Comparison of ENCODE assay signal across 15 mouse cellular contexts in genomic region chr16:44612676-44613075, GRCm38 (mm10). TPM values are rescaled to one million over a fixed set of nuclear protein-coding genes. Genes with fewer than 3 reads are reported as not detected.
DNase-seq lines count a peak whose midpoint lies in the region; ATAC-seq and TF ChIP-seq lines count a peak whose summit lies in the region.
"Had no signal": no experiment of that assay in that cellular context is flagged by ENCODE, and none has a peak within 500 bp of the region (broad histone marks: within the 10 kb centered on the region; RNA-seq: fewer than 3 reads in every experiment).

No protein-coding gene starts in this region.

- H3K27ac ChIP-seq in layer of hippocampus, adult 2 months = no peak overlapping the region
- 0 out of 2 replicates have a peak overlapping the region, but pooled peaks have one; percentile 11 for H3K27ac ChIP-seq in embryonic facial prominence, embryonic 15.5 days (replicated peaks)
- peak overlapping the region; percentile 77 for H3K27ac ChIP-seq in limb, embryonic 10.5 days
- H3K27ac ChIP-seq: heart, embryonic 15.5 days; liver, embryonic 12.5 days had no signal

- WGBS in embryonic facial prominence, embryonic 15.5 days = 58% methylated on average over 5 of the region's 5 CpGs
- WGBS in limb, embryonic 10.5 days = 76% methylated on average over 5 of the region's 5 CpGs

- H3K4me1 ChIP-seq in embryonic facial prominence, embryonic 15.5 days = peaks cover 49% of the 10 kb centered on the region
- peaks cover 57% of the 10 kb centered on the region for H3K4me1 ChIP-seq in limb, embryonic 10.5 days
- H3K4me1 ChIP-seq: liver, embryonic 12.5 days had no signal

- DNase-seq in layer of hippocampus, adult 2 months (ENCODE audit: low spot score in 2 of 2) = peak; percentile 38 to 51
- no peak for DNase-seq in layer of hippocampus, postnatal 36 days
- DNase-seq in cerebellum, adult 18-20 months = peak; percentile 83 to 90
- no peak for DNase-seq in limb, embryonic 10.5 days (ENCODE audit: low spot score)
- DNase-seq in ovary, postnatal 36 days (ENCODE audit: low spot score) = no peak
- DNase-seq in heart, adult 8-10 months (ENCODE audit: low spot score) = no peak
- no peak for DNase-seq in right cerebral cortex, postnatal 25 days
- DNase-seq: adrenal gland, adult 8-10 months; kidney, adult 11 months; lung, postnatal 36 days had no signal

- H3K4me2 ChIP-seq in embryonic facial prominence, embryonic 15.5 days (replicated peaks) = no peak overlapping the region
- H3K4me2 ChIP-seq: heart, embryonic 15.5 days; liver, embryonic 12.5 days had no signal

- H3K36me3 ChIP-seq in embryonic facial prominence, embryonic 15.5 days = no peaks in the 10 kb centered on the region
- H3K36me3 ChIP-seq in limb, embryonic 10.5 days = no peaks in the 10 kb centered on the region
- H3K36me3 ChIP-seq: heart, embryonic 15.5 days; liver, embryonic 12.5 days had no signal

- no peak for ATAC-seq in embryonic facial prominence, embryonic 15.5 days (ENCODE audit: insufficient number of reproducible peaks, low FRiP score, low TSS enrichment, low read depth)
- ATAC-seq: liver, embryonic 12.5 days had no signal

- H3K4me3 ChIP-seq in layer of hippocampus, adult 2 months = no peak overlapping the region
- no peak overlapping the region for H3K4me3 ChIP-seq in embryonic facial prominence, embryonic 15.5 days (replicated peaks)
- H3K4me3 ChIP-seq in limb, embryonic 10.5 days = no peak overlapping the region
- H3K4me3 ChIP-seq: heart, embryonic 15.5 days; liver, embryonic 12.5 days; myocyte had no signal

- no peak for TF ChIP-seq CTCF in layer of hippocampus, adult 2 months (conservative IDR thresholded peaks at IDR 0.05)

- no peaks in the 10 kb centered on the region for H3K9me3 ChIP-seq in embryonic facial prominence, embryonic 15.5 days (replicated peaks)
- H3K9me3 ChIP-seq in limb, embryonic 10.5 days (replicated peaks) = no peaks in the 10 kb centered on the region
- H3K9me3 ChIP-seq: heart, embryonic 15.5 days; liver, embryonic 12.5 days had no signal

- no peaks in the 10 kb centered on the region for H3K27me3 ChIP-seq in embryonic facial prominence, embryonic 15.5 days
- H3K27me3 ChIP-seq in limb, embryonic 10.5 days (ENCODE audit: low read depth, poor library complexity, severe bottlenecking) = no peaks in the 10 kb centered on the region
- H3K27me3 ChIP-seq: heart, embryonic 15.5 days; liver, embryonic 12.5 days had no signal

- H3K9ac ChIP-seq in embryonic facial prominence, embryonic 15.5 days = no peak overlapping the region
- H3K9ac ChIP-seq: heart, embryonic 15.5 days; liver, embryonic 12.5 days had no signal

RNA-seq across cellular contexts. Expression of gene Boc, which starts 54.0 kb away (rescaled TPM):
- 10 to 100 TPM in 1 of 2 experiments, 1 to 10 TPM in 1; 9.7 to 12.1 TPM for total RNA-seq in layer of hippocampus, adult 2 months (2021)
- 10 to 100 TPM in 1 of 2 experiments, 1 to 10 TPM in 1; 9.8 to 10.1 TPM for total RNA-seq in layer of hippocampus, postnatal 36 days (2021)
- polyA plus RNA-seq in embryonic facial prominence, embryonic 15.5 days (2015; fragmentation: Nextera tagmentation; extraction: Ambion mirVana) = 42.3 and 49.1 TPM in 2 replicates
- polyA plus RNA-seq in limb, embryonic 10.5 days (2016; fragmentation: Nextera tagmentation; extraction: Ambion mirVana) = 20.0 and 38.3 TPM in 2 replicates
- 1 to 10 TPM; 3.5 to 4.0 (median 3.8) TPM for total RNA-seq in heart, adult 8-10 months (2022)
- total RNA-seq: common myeloid progenitor, adult 5-6 weeks had no signal

Comparison
In these comparisons a context has a peak if more than half of its experiments do, and no peak if none do; other contexts are left out.
1. DNase-seq: peak in layer of hippocampus, adult 2 months (2 of 2) and cerebellum, adult 18-20 months (2 of 2); none in layer of hippocampus, postnatal 36 days (0 of 2), limb, embryonic 10.5 days (single experiment), ovary, postnatal 36 days (single experiment), heart, adult 8-10 months (single experiment) and right cerebral cortex, postnatal 25 days (single experiment).